Mouse (Mus musculus): ENCODE measurements at regions not wholly inside any gene's neighbourhood (a gene's known extent, or its start where the extent isn't known, plus 50 kb on each side); places are given as distances from the start of the nearest gene placed in this dataset.
"Not testable (repeated sequence)": the region's sequence is repeated elsewhere in the genome, so short reads cannot be mapped to it uniquely, and the experiment has no call there.

GRCm38 (mm10) chr2:78606388-78606787, 261.5 kb upstream of the Ube2e3 start:
- peak; percentile 22 for DNase-seq
- intact Hi-C loops (cut with DNase I): no loop called here

- intact Hi-C loops (cut with DNase I): no loop called here
- DNase-seq: no peak
Observed at GRCm38 (mm10) chr2:78600753-78601152, 267.2 kb upstream of the Ube2e3 start.

GRCm38 (mm10) chr2:78598039-78598438, 269.9 kb upstream of the Ube2e3 start:
- intact Hi-C loops (cut with DNase I): no loop called here

GRCm38 (mm10) chr2:78596251-78596650, 271.7 kb upstream of the Ube2e3 start:
- intact Hi-C loops (cut with DNase I): no loop called here
- DNase-seq: no peak

More at GRCm38 (mm10) chr2:78598039-78598438, 269.9 kb upstream of the Ube2e3 start:
- no peak for DNase-seq

GRCm38 (mm10) chr2:78580013-78580412, 287.9 kb upstream of the Ube2e3 start:
- DNase-seq: no peak
- intact Hi-C loops (cut with DNase I): no loop called here

- DNase-seq: no peak
- intact Hi-C loops (cut with DNase I): no loop called here
Observed at GRCm38 (mm10) chr2:78572492-78572891, 295.4 kb upstream of the Ube2e3 start.

- no peak for DNase-seq
- intact Hi-C loops (cut with DNase I): no loop called here
Observed at GRCm38 (mm10) chr2:78558128-78558527, 309.8 kb upstream of the Ube2e3 start.

GRCm38 (mm10) chr2:78551085-78551484, 316.8 kb upstream of the Ube2e3 start:
- intact Hi-C loops (cut with DNase I): no loop called here
- no peak for DNase-seq

- intact Hi-C loops (cut with DNase I): no loop called here
- no peak for DNase-seq
Observed at GRCm38 (mm10) chr2:78548683-78549467, 319.0 kb upstream of the Ube2e3 start.

GRCm38 (mm10) chr2:78547286-78547685, 320.6 kb upstream of the Ube2e3 start:
- intact Hi-C loops (cut with DNase I): no loop called here
- DNase-seq: no peak

GRCm38 (mm10) chr2:78540422-78540821, 327.5 kb upstream of the Ube2e3 start:
- no peak for DNase-seq

GRCm38 (mm10) chr2:78539592-78540300, 328.2 kb upstream of the Ube2e3 start:
- no peak for DNase-seq
- intact Hi-C loops (cut with DNase I): no loop called here

More at GRCm38 (mm10) chr2:78540422-78540821, 327.5 kb upstream of the Ube2e3 start:
- intact Hi-C loops (cut with DNase I): no loop called here

- no peak for DNase-seq
Observed at GRCm38 (mm10) chr2:78537574-78537973, 330.4 kb upstream of the Ube2e3 start.

GRCm38 (mm10) chr2:78533881-78534280, 334.0 kb upstream of the Ube2e3 start:
- intact Hi-C loops (cut with DNase I); DNase-seq: not testable (repeated sequence)

More at GRCm38 (mm10) chr2:78537574-78537973, 330.4 kb upstream of the Ube2e3 start:
- intact Hi-C loops (cut with DNase I): no loop called here

- no peak for DNase-seq
- intact Hi-C loops (cut with DNase I): no loop called here
Observed at GRCm38 (mm10) chr2:78530535-78530934, 337.4 kb upstream of the Ube2e3 start.

GRCm38 (mm10) chr2:78520258-78521023, 347.5 kb upstream of the Ube2e3 start:
- intact Hi-C loops (cut with DNase I): no loop called here
- DNase-seq: no peak

GRCm38 (mm10) chr2:78493115-78493514, 374.8 kb upstream of the Ube2e3 start:
- DNase-seq: no peak
- intact Hi-C loops (cut with DNase I): no loop called here

GRCm38 (mm10) chr2:78480036-78480435, 387.9 kb upstream of the Ube2e3 start:
- no peak for DNase-seq
- intact Hi-C loops (cut with DNase I): no loop called here

- intact Hi-C loops (cut with DNase I): no loop called here
- no peak for DNase-seq
Observed at GRCm38 (mm10) chr2:78459444-78459843, 408.5 kb upstream of the Ube2e3 start.

GRCm38 (mm10) chr2:78453411-78453810, 414.5 kb upstream of the Ube2e3 start:
- intact Hi-C loops (cut with DNase I): no loop called here
- no peak for DNase-seq

GRCm38 (mm10) chr2:78436816-78437215, 431.1 kb upstream of the Ube2e3 start:
- intact Hi-C loops (cut with DNase I): no loop called here
- no peak for DNase-seq

Measured in left cerebral cortex, postnatal 4 days (tissue).